Mouse (Mus musculus) E14TG2a.4 (cell line): Measurements from ENCODE around the gene Sox21.

Experiments used
- CTCF ChIP-seq: conservative IDR thresholded peaks from 2 replicates; pipeline ENCODE4 v1.5.1; 2014; ENCODE audit warnings: low read length
- POU5F1 ChIP-seq: IDR thresholded peaks from 2 replicates; pipeline ENCODE4 v1.6.1; 2014; ENCODE audit warnings: low read length, borderline replicate concordance

DNA sequence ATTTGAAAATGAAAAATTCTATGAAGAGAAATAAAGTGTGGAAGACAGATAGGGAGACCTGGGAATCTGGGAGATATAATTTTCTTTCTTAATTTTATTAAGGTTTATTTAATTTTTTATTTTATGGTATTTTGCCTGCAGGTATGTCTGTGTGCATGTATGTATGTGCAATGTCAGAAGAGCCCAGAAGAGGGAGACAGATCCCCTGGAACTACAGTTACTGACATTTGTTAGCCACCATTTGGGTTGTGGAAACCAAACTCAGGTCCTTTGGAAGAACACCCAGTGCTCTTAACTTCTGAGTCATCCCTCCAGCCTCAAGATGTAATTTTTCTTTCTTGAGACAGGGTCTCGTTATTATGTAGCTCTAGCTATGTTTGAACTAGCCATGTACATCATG, 15.9 kb downstream of the Sox21 start:
- peak; percentile 65 for TF ChIP-seq CTCF
- TF ChIP-seq POU5F1 = no peak
